12 mouse cellular contexts compared by ENCODE assay signal in the genomic region with DNA sequence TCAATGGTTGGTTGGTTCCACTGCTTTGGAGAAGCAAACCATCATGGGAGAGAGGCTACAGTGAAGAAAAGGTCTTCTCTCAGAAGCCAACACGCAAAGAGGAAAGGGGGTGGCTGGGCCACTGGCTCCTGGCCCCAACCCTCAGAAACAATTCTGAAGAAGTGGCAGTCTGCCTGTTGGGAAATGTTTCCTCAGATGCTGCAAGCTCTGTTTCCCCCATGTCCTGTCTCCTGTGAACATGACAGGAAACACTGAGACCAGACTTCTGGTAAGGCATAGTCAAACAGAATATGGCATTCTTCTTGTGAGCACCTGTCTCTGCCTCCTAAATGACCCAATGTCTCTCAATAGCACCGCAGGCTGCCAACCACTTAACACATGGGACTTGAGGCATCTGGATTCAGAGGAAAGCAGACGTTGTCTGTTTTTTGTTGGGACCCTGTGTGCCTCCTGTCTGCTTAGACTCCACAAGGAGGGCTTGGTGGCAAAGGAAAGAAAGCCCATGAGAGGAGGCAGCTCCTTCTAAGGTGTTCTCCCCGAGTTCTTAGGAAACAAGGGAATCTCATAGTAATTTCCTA.
DNase-seq lines count a peak whose midpoint lies in the region; ATAC-seq lines count a peak whose summit lies in the region.
"Had no signal": no experiment of that assay in that cellular context is flagged by ENCODE, and none has a peak within 500 bp of the region (broad histone marks: within the 10 kb centered on the region; RNA-seq: fewer than 3 reads in every experiment).

No protein-coding gene starts in this region.

- intact Hi-C loops in heart, postnatal 36 days (cut with DNase I), result no loop called here

- peak; percentile 78 for DNase-seq in heart, adult 11 months
- no peak for DNase-seq in heart, postnatal 36 days
- DNase-seq in Muller cell, postnatal 12 days (ENCODE audit: inconsistent ontology term), result peak; percentile 47
- peak; percentile 28 for DNase-seq in adipocyte (ENCODE audit: low spot score)
- DNase-seq in lung, postnatal 14 days, result no peak
- no peak for DNase-seq in ovary, adult 18-20 months (ENCODE audit: low spot score)
- DNase-seq: embryo, embryonic 11 days had no signal

- ATAC-seq in megakaryocyte, adult 5-6 weeks (ENCODE audit: poor library complexity, severe bottlenecking), result peak; percentile 66
- no peak for ATAC-seq in erythroblast, adult 5-6 weeks (replicated peaks; ENCODE audit: low FRiP score, poor library complexity, severe bottlenecking)
- ATAC-seq: activated CD4-positive, CD25-positive, alpha-beta regulatory T cell, adult 4 months; forebrain, embryonic 13.5 days; Patski had no signal

Comparison
In these comparisons a context has a peak if more than half of its experiments do, and no peak if none do; other contexts are left out.
1. DNase-seq: peak in heart, adult 11 months (single experiment), Muller cell, postnatal 12 days (single experiment) and adipocyte (single experiment); none in heart, postnatal 36 days (0 of 2), lung, postnatal 14 days (single experiment) and ovary, adult 18-20 months (single experiment).